Mouse (Mus musculus) liver, embryonic 11.5 days (tissue): ENCODE measurements around the gene Dlg2. TPM values are rescaled to one million over a fixed set of nuclear protein-coding genes. Genes with fewer than 3 reads are reported as not detected.

Source experiments
- ATAC-seq: fragments of 200-750 bp; cut with Nextera tagmentation; replicated peaks from 2 replicates; pipeline ENCODE4 v1.8.0; 2017; ENCODE audit warnings: moderate number of reproducible peaks, mild to moderate bottlenecking, moderate TSS enrichment, moderate library complexity; ENCODE audit not compliant: low FRiP score
- DNase-seq: peaks from one replicate; pipeline ENCODE4 v3.0.0-alpha.2; 2017; ENCODE audit warnings: low spot score
- H3K27ac ChIP-seq: fragments of 300-500 bp; sonication (generic); 2 replicates; pipeline ENCODE4 v1.5.1; 2014; ENCODE audit warnings: mild to moderate bottlenecking, low read depth, low read length, control low read depth
- H3K27me3 ChIP-seq: fragments of 300-500 bp; sonication (generic); replicated peaks from 2 replicates; pipeline ENCODE4 v1.6.1; 2014; ENCODE audit warnings: low read length, mixed read lengths; ENCODE audit not compliant: control insufficient read depth, insufficient read depth
- H3K36me3 ChIP-seq: fragments of 300-500 bp; sonication (generic); 2 replicates; pipeline ENCODE4 v1.6.1; 2014; ENCODE audit warnings: mild to moderate bottlenecking, low read length, moderate library complexity, mixed read lengths; ENCODE audit not compliant: control insufficient read depth, insufficient read depth
- H3K4me1 ChIP-seq: fragments of 300-500 bp; sonication (generic); replicated peaks from 2 replicates; pipeline ENCODE4 v1.6.1; 2014; ENCODE audit warnings: low read length, mixed read lengths; ENCODE audit not compliant: control insufficient read depth, insufficient read depth
- H3K4me2 ChIP-seq: fragments of 300-500 bp; sonication (generic); 2 replicates; pipeline ENCODE4 v1.6.1; 2014; ENCODE audit warnings: mild to moderate bottlenecking, control low read depth, moderate library complexity
- H3K4me3 ChIP-seq: fragments of 300-500 bp; sonication (generic); 2 replicates; pipeline ENCODE4 v1.5.1; 2014; ENCODE audit warnings: low read depth, low read length, control low read depth
- H3K9ac ChIP-seq: fragments of 300-500 bp; sonication (generic); 2 replicates; pipeline ENCODE4 v1.6.1; 2014; ENCODE audit warnings: low read depth, low read length, control low read depth
- H3K9me3 ChIP-seq: fragments of 300-500 bp; sonication (generic); 2 replicates; pipeline ENCODE4 v1.6.1; 2016; ENCODE audit warnings: low read length, inconsistent platforms, mixed read lengths; ENCODE audit not compliant: control insufficient read depth
- WGBS: fragments of 180-500 bp; shearing (Covaris S2); extraction: QIAGEN DNeasy Blood & Tissue Kit; methylation state at CpG from one replicate; pipeline ENCODE4 v1.1.7; 2014; 5-methylcytosine and 5-hydroxymethylcytosine counted together
- polyA plus RNA-seq: library from polyadenylated mRNA; unstranded; fragments of >200 nt; fragmentation: Nextera tagmentation; extraction: Ambion mirVana; gene quantifications from 2 replicates; pipeline ENCODE4 v1.2.1, GENCODE M21; 2014

The Dlg2 gene
- polyA plus RNA-seq, 1 experiment from 2014 or later, result 0.96 TPM

GRCm38 (mm10) chr7:92463080-92463877 lies 1986.8 kb downstream of the Dlg2 start:
- no peak for ATAC-seq
- H3K9ac ChIP-seq, result no peak overlapping the region
- no peaks in the 10 kb centered on the region for H3K36me3 ChIP-seq
- no peaks in the 10 kb centered on the region for H3K27me3 ChIP-seq
- no peaks in the 10 kb centered on the region for H3K9me3 ChIP-seq
- H3K4me2 ChIP-seq, result no peak overlapping the region
- DNase-seq, result no peak
- WGBS, result 34% methylated on average over 2 of the region's 2 CpGs
- H3K4me1 ChIP-seq, result no peaks in the 10 kb centered on the region
- no peak overlapping the region for H3K27ac ChIP-seq
- no peak overlapping the region for H3K4me3 ChIP-seq

DNA sequence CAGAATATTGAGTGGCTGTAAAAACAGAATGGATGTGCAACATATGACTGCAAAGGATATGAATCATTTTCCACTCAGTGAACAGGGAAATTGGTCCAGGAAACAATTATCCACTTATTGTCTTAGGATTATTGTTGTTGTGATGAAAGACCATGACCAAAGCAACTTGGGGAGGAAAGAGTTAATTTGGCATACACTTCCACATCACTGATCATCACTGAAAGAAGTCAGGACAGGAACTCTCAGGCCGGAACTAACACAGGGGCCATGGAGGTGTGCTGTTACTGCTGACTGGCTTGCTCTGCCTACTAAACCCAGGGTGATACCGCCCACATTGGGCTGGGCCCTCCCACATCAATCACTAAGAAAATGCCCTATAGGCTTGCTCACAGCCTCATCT lies 1987.8 kb downstream of the Dlg2 start:
- Histone ChIP-seq H3K4me3 (no peak overlapping the region), H3K27ac (no peak overlapping the region), H3K9ac (no peak overlapping the region), H3K4me1 (no peaks in the 10 kb centered on the region), H3K27me3 (no peaks in the 10 kb centered on the region), H3K4me2 (no peak overlapping the region), H3K9me3 (no peaks in the 10 kb centered on the region), H3K36me3 (no peaks in the 10 kb centered on the region)
- DNase-seq (no peak), ATAC-seq (no peak)
- 74% methylated on average over 2 of the region's 2 CpGs for WGBS

DNA sequence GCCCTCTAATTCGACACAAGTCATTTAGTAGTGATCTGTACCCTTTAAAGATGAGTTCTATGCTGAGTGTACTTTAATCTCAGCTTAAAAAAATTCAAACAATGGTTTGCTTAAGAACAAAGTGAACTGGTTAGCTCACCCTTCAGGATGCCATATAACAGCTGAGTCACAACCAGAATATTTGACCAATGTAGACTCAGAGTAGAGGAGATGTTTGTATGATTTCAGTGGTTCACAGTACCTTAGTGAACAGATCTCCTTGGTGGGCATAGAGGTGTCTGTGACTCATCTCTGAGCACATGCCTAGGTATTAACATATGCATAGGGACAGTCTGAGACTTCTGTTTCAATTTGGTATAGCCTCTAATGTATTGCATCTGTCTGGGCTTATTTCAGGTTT lies 2002.7 kb downstream of the Dlg2 start:
- no peaks in the 10 kb centered on the region for H3K36me3 ChIP-seq
- no peaks in the 10 kb centered on the region for H3K9me3 ChIP-seq
- DNase-seq, result no peak
- no peak for ATAC-seq
- no peak overlapping the region for H3K4me2 ChIP-seq
- no peaks in the 10 kb centered on the region for H3K27me3 ChIP-seq
- no peak overlapping the region for H3K9ac ChIP-seq
- WGBS, result 63% methylated on average over 1 of the region's 1 CpGs
- no peaks in the 10 kb centered on the region for H3K4me1 ChIP-seq
- H3K4me3 ChIP-seq, result no peak overlapping the region
- no peak overlapping the region for H3K27ac ChIP-seq

- 81% methylated on average over 2 of the region's 2 CpGs for WGBS
- Histone ChIP-seq H3K27me3 (no peaks in the 10 kb centered on the region), H3K4me1 (no peaks in the 10 kb centered on the region), H3K4me3 (no peak overlapping the region), H3K36me3 (no peaks in the 10 kb centered on the region), H3K4me2 (no peak overlapping the region), H3K9ac (no peak overlapping the region), H3K9me3 (no peaks in the 10 kb centered on the region), H3K27ac (no peak overlapping the region)
- ATAC-seq, result no peak
- no peak for DNase-seq
Measured at GRCm38 (mm10) chr7:92479748-92480147, 2003.3 kb downstream of the Dlg2 start.

DNA sequence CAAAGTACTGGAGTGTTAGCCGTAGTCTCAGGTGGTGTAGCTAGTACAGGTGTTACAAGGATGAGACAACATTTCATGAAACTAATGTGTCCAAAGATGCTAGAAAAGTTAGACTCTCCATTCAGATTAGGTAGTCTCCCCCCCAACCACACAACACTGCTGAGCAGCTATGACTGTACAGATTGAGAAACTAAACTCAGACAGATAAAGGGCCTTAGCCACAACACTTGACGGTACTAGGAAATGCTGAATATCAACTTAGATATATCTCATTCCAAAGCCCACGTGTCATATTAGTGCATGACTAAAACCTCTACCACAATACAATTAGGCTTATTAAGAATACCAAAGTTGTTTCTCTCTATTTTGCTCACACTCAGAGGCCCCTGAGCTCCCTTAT lies 2006.9 kb downstream of the Dlg2 start:
- H3K36me3 ChIP-seq, result no peaks in the 10 kb centered on the region

GRCm38 (mm10) chr7:92485881-92486710 lies 2009.6 kb downstream of the Dlg2 start:
- 51% methylated on average over 3 of the region's 3 CpGs for WGBS
- H3K4me3 ChIP-seq, result no peak overlapping the region
- DNase-seq (no peak), ATAC-seq (no peak)
- H3K27me3 ChIP-seq, result no peaks in the 10 kb centered on the region
- H3K36me3 ChIP-seq, result no peaks in the 10 kb centered on the region
- H3K27ac ChIP-seq, result no peak overlapping the region
- no peaks in the 10 kb centered on the region for H3K9me3 ChIP-seq
- no peak overlapping the region for H3K4me2 ChIP-seq
- H3K4me1 ChIP-seq, result no peaks in the 10 kb centered on the region
- H3K9ac ChIP-seq, result no peak overlapping the region

More for the DNA sequence above, 2006.9 kb downstream of the Dlg2 start:
- H3K27me3 ChIP-seq, result no peaks in the 10 kb centered on the region
- H3K27ac ChIP-seq, result no peak overlapping the region
- no peaks in the 10 kb centered on the region for H3K9me3 ChIP-seq
- no peaks in the 10 kb centered on the region for H3K4me1 ChIP-seq
- no peak overlapping the region for H3K4me2 ChIP-seq
- WGBS, result 66% methylated on average over 3 of the region's 3 CpGs
- H3K4me3 ChIP-seq, result no peak overlapping the region
- H3K9ac ChIP-seq, result no peak overlapping the region
- DNase-seq (no peak), ATAC-seq (no peak)

GRCm38 (mm10) chr7:92486878-92487277 lies 2010.4 kb downstream of the Dlg2 start:
- Histone ChIP-seq H3K9me3 (no peaks in the 10 kb centered on the region), H3K4me2 (no peak overlapping the region), H3K4me3 (no peak overlapping the region), H3K36me3 (no peaks in the 10 kb centered on the region), H3K4me1 (no peaks in the 10 kb centered on the region), H3K9ac (no peak overlapping the region), H3K27ac (no peak overlapping the region), H3K27me3 (no peaks in the 10 kb centered on the region)
- 89% methylated on average over 4 of the region's 4 CpGs for WGBS
- no peak for ATAC-seq
- no peak for DNase-seq

- H3K27ac ChIP-seq, result no peak overlapping the region
- ATAC-seq (no peak), DNase-seq (no peak)
- H3K36me3 ChIP-seq, result no peaks in the 10 kb centered on the region
- H3K4me3 ChIP-seq, result no peak overlapping the region
- H3K27me3 ChIP-seq, result no peaks in the 10 kb centered on the region
- no peak overlapping the region for H3K4me2 ChIP-seq
- H3K4me1 ChIP-seq, result no peaks in the 10 kb centered on the region
- no peaks in the 10 kb centered on the region for H3K9me3 ChIP-seq
- WGBS, result 93% methylated on average over 1 of the region's 1 CpGs
- no peak overlapping the region for H3K9ac ChIP-seq
Measured at GRCm38 (mm10) chr7:92492262-92492661, 2015.8 kb downstream of the Dlg2 start.
